Mouse (Mus musculus): ENCODE measurements around the gene Mpi.

DNA sequence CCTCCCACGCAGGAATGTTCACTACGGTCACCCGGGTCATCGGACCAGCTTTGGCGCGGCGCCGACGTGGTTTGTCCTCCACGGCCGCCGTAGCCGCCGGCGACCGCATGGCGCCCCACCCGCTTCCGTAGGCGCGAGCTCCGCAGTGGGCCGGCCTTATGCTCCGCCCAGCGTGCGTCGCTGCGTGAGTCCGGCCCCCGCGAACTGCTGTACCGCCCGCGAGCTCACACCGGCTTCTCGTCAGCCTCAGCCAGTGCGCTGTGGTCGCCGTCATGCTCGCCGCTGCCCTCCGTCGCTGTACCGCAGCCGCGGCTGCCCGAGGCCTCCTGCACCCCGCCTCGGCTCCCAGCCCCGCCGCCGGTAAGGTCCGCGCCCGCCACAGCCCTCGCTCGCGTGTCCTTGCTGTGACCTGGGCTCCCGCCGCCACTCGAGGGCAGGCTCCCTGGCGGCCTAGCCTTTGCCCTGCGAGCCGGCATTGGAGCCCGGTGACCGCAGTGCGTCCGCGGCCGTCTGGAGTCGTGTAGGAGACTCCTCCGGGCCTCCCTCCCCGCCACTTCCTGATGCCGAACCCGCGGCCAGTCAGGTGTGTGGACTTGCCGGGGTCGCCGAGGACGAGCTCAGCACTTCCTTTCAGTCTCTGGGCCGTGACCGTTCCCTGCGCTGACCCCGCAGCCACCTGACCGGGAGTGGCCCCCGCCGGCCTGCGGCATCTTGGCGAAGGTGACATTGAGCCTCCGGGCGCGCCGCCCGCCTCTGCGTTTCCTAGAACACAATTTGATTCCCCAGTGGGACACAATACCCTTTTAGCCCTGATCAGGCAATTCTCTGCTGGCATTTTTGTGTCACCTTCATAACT, 31.3 kb downstream of the Mpi start, which contains the start of gene Cox5a:
- peak; percentile 5; the same call in 1 of the 2 replicates for TF ChIP-seq CTCF (IDR thresholded peaks at IDR 0.05; ENCODE audit: low read depth)
- TF ChIP-seq EP300 (IDR thresholded peaks at IDR 0.05; ENCODE audit: low read depth) = peak; percentile 92
